Mouse (Mus musculus) right cerebral cortex, postnatal 4 days (tissue): ENCODE results near the gene Gal.

Source experiments
- DNase-seq: peaks from one replicate; pipeline ENCODE4 v3.0.0-alpha.2; 2022

Gal gene

DNA sequence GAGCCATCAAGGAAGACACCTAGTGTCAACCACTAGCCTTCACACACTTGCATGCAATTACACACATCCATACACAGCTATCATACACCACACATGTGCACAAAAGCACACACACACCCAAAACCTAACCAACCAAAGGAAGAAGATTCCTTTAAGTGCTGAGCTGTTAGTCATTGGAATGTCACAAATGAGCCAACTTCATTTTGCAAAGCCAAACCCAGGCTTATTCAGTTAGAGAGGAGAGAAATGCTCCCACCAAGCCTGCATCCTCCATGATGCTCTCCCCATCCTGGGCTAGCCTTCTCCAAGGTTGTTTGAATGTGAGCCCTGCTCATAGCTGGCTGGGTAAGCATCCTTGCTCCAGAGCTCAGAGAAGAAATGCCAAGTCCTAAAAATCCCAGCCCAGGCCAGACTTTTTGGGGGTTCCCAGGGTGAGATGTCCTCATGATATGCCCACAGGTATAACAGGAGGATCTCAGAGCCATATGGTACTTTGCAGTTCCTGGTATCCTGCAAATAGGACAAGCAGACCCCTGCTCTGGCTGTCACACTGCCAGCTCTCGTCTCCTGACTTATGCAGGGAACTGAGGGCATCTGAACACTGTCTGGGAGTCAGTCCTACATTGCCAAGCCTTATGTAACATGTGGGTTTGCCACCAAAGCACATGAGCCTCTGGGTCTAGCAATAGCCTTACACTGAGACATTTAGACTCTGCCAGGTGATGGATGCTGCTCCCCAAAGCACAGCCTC lies 8.6 kb downstream of the Gal start:
- DNase-seq = no peak

DNA sequence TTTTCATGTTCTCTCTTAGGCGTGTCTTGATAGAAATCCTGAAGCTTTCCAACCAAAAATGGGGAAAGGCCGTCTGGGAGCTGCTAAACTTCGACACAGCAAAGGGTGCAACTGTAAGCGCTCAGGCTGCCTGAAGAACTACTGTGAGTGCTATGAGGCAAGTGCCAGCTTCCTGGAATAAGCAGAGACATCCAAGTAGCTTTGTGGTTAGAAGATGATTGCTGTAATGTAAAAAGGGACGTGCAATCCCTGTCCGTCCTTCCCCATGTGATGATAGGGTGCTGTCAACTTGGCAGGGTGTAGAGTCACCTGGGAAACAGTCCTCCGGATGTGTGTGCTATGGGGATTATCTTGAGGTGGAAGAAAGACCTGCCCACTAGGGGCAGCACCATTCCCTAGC lies 10.3 kb downstream of the Gal start:
- no peak for DNase-seq

DNA sequence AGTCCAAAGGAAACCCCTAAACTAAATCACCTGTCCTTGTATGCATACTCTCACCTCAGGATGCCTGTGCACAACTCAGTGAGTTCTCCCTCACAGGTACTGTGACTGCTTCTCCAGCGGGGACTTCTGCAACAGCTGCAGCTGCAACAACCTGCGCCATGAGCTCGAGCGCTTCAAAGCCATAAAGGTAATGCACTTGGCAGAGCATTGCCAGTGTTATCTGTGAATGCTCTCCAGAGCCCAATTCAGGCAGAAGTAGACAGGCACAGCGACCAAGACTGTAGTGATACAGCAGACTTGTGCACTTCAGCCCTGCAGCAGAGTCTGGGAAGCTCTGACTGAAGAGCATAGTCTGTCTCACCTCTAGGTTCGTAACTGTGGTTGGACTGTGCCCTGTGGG lies 12.0 kb downstream of the Gal start:
- no peak for DNase-seq

DNA sequence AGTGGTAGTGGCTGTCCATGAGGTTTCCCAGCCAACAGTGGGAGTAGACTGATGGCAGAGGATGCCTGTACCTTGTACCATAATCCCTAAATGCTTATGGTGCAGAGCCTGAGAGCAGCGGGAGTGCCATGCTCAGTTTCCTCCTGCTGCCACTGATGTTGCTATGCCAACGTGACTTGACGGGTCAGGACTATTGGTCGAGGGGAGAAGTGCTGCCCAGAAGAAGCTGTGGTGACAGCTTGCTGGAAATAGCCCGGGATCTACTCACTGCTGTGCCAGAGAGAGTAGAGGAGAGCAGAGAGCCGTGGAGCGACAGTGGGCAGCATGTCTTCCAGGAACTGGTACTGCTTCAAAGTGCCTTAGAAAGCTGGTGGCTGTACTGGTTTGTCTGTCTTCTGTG lies 12.4 kb downstream of the Gal start:
- no peak for DNase-seq

DNA sequence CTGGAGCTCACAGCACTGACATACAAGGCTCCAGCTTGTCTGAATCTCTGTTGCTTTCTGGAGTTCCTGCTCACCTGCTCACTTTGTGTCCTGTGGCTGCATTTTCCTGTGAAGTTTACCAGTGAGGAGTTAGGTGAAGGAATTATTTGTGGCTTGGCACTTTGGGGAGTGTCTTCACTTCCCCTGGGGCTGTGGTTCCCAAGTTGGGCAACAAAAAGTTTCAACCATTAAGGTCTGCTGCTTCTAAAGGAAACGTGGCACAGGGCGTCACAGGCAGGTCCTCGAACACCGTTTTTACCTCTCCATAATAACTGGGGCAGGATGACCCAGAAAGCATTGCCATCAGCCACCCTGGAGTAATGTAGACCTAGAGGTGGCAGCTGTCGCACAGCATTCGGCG lies 12.8 kb downstream of the Gal start:
- DNase-seq = no peak

DNA sequence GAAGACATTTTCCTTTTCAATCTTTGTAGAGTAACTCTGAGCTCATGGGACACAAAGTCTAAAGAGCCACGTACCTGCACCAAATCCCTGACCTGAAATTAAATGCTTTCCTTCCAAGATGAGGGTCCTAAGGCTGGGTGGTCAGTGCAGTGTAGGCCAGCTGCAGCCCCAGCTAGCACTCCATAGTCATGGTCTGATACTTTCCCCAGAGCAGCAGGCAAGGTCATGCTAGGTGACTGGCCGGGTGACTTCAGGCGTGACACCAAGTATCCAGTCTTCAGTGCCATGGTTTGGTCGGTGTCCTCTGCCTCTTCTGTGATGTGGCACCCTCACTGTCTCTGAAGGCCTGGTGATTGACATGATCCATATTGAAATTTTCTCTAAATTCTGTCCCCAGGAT lies 14.3 kb downstream of the Gal start:
- DNase-seq = no peak

DNA sequence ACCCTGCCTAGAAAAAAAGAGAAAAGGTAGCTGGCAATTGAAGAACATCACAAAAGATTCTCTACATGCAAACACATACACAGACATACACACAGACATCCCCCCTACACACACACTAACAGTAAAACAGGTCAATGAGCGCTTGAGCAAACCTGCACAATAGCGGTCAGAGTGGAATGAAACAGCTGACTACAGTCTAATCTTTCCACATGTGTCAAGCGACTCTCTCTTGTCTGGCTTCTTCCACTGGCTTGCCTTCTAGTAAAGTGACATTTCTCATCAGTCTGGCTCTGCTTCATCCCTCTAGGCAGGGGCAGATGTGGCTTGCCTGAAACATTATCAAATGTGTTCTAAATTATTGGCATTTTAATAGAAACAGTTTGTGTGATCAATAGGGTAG lies 20.1 kb downstream of the Gal start:
- DNase-seq = no peak

DNA sequence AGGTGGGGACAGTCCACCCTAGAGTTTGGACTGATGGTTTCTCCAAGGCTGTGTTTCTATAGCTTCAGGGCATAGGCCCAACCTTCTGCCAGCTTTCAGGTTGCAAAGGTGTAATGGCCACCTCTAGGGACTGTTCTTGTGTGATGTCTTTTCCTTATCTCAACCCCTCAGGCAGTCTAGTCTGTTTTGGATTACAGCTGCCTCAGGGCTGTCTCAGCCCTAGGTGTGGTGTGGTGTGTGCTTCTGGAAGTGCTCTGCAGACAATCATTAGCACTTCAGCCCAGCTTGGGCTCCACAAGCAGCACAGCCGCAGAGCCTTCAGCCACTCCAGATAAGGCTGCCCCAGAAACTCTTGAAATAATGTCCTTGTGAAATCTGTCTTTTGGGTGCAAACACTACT lies 22.0 kb downstream of the Gal start:
- DNase-seq = no peak

DNA sequence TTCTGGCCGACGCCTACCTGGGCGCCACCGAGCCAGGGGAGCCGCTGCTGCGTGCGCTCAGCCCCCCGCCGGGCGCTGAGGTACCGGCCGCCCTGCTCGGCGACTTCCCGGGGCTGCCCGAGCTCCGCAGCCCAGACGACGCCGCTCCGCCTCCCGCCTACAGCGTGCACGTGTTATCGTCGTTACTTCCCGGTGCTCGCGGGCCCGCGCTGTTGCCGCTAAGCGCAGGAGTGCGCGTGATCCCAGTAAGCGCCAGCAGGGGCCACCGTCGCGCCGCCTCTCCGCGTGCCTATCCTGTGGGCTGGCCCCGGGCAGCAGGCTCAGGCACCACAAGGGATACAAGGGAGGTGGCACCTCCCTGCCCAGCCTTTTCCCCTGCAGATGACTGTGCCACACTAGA lies 25.3 kb downstream of the Gal start:
- peak; percentile 92 for DNase-seq

DNA sequence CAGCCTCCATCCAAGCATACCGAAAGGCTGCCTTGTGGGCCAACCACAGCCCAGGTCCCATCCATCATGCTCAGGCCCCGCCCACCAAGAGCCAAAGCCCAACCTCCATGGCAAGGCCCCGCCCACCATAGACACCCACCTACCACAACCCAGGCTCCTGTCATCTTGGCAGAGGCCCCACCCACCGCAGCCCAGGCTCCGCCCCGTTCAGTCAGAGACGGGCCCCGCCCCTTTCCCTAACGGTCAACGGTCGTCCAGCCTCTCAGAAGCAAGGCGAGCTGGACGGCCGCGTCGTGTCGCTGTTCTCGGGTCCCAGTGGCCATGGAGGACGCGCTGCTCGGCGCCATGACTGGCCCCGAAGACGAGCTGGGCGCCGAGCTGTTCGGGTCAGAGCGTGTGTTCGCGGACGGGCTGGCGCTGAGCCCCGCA lies 25.7 kb downstream of the Gal start, which contains the start of gene Tesmin:
Gene Tesmin (plus strand): TSS at position 229 of the 429 bp plus-strand sequence.
- DNase-seq = peak; percentile 91

DNA sequence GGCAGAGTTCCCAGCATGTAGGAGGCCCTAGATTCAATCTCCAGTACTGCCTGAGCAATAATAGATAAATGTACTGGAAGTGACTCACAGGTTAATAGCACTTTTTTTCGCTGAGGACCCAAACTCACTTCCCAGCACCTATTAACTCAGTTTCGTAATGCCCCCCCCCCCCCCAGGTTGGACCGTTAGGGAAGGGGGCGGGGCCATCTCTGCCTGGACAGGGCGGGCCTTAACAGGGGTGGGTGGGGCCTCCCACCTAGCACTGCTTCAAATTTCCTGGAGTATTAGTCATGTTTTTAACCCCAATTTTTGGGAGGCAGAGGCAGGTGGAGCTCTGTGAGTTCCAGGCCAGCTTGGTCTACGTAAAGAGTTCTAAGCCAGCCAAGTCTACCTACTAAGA lies 26.3 kb downstream of the Gal start:
- no peak for DNase-seq

DNA sequence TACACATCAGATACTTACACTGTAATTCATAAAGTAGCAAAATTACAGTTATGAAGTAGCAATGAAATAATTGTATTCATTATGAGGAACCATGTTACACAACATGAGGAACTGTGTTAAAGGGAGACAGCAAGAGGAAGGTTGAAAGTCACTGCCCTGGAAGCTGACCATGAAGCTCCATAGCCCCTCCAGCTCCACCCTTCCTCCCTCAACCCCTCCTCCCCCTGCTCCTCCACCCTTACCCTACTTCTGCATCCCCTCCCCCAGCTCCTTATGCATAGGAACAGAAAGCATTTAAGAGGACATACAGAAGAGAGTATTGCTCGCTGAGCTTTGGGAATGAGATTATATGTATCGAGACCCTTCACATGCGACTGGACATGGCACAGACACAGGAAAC lies 35.7 kb downstream of the Gal start:
- DNase-seq = no peak

DNA sequence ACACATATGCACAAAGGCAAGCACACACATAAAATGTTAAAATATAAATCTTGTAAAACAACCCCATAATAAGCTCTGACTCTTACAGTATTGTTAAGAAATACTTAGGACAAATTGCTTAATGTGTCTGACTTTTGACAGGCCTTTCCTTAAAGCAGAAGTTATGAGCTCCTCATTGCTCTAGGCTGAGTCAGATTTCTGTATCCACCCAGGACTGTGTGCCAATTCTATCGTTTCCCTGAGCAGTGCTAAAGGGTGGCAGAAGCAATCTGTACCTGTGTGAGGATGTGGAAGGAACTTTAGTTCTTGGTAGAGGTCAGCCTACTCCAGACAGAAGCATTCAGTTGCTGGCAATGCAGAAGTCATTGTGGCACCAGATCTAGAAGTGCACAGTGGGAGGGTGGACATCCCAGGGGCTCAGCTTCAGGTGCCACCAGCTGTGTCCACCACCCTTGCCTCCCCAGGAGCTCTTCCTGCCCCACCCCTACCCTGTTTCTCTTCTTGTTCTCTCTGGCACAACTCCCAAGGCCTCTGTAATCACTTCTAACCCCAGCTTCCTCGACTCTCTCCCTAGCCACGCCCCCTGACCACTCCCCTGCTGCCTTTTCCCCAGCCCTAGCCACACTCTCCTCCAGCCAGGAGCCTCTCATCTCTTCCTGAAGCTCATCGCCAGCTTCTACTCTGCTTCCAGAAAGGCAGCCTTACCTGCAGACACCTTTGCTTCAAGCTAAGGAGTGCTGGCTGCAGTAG lies 37.2 kb downstream of the Gal start:
- no peak for DNase-seq

DNA sequence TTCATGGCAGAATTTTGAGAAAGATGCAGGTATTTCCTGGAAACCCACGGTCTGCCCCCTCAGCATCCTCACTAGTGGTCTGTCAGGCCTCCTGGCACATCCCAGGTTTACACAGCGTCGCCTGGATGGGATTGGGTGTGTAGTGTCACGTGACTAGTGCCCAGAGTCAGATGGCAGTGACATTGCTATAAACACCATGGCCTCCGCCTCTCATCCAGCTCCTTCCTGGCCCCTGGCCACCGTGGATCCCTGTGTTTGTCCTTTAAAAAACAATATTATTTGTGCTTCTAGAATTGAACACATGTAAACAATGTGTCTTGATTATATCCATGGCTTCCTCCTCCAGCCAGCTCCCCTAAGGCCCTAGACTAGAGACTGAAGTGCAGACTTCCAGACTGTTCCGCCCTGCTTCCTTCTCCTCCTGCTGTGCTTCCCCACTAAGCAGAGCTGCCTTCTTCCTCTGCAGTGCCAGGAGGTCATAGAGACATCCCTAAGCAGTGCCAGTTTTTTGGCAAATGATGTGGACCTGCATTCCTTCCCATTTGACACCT lies 38.3 kb downstream of the Gal start:
- DNase-seq = no peak

DNA sequence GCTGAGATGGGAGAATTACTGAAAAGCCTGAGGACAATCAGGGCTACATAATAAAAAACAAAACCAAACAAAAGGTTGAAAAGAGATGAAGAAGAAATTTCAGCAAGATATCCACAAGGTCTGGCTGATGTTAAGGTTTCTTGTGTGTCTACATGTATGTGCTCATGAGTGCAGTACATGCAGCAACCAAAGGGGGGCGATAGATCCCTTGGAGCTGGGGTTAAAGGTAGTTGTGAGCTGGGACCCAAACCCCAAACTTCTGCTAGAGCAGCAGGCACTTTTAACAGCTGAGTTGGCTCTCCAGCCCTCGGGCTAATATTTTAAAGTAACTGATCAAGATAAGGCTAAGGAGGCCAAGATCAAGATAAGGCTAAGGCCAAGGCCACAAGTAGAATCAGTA lies 40.3 kb downstream of the Gal start:
- no peak for DNase-seq

DNA sequence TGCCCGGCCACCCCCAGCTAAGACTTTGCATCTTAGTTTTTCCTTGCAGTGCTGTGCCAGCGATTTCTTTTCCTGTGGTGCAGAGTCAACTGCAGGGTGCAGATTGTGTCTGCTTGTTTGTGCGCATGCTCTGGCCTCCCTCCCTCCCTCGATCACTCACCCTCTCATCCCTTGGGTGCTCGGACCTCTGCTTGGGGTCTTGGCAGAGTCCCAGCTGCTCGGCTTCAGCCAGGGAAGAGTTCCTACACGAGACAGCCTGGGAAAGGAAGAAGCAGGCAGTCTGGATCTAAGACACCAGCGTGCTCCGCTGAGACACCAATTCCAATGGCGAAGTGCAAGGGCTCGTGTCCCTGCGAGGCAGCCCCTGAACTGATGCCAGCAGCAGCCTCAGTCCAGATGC lies 41.0 kb downstream of the Gal start:
- DNase-seq = no peak

DNA sequence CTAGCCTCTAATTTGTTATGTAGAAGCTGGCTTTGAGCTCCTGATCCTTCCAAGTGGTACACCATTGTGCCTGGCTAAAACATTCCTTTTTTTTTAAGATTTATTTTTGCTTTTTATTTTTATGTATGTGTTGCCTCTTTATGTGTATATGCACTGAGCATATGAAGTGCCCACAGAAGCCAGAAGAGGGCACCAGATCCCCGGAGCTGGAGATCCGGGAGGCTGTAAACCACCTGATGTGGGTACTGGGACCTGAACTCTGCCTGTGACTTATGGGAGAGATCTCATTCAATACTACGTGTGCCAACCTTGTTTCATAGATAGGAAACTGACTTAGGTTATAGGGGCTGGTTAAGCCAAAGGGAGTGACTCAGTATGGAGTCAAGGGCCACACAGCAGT lies 46.1 kb downstream of the Gal start:
- no peak for DNase-seq

DNA sequence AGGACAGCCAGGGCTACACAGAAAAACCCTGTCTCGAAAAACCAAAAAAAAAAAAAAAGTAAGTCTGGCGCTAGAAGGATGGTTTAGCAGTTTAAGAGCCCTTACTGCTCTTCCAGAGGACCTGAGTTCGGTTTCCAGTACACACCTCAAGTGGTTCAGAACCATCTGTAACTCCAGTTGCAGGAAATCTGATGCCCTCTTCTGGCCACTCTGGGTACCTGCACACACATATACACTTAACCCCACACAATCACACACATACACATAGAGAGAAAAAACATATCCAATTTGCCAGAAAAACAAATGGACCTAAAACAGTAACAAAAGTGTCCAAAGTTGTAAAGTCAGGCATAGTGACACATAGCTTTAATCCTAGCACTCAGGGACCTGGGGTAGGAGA lies 49.3 kb downstream of the Gal start:
- DNase-seq = no peak

DNA sequence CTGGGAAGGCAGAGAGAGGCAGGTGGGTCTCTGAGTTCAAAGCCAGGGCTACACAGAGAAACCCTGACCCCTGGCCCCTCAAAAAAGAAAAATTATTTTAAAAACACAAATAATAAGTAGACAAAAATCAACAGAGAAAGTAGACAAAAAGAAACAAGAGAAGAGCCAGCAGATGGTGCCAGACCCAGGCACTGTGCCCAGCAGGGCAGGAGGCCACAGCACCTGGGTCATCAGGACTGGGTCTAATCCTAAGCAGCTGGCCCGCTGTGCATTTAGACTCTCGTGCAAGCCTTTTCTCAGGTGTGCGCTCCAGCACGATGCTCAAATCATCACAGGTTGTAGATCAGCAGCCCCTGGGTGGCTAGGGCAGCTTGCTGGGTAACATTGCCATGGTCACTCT lies 50.8 kb downstream of the Gal start:
- no peak for DNase-seq
